Mouse (Mus musculus): ENCODE results near the gene Fnip1.

DNA sequence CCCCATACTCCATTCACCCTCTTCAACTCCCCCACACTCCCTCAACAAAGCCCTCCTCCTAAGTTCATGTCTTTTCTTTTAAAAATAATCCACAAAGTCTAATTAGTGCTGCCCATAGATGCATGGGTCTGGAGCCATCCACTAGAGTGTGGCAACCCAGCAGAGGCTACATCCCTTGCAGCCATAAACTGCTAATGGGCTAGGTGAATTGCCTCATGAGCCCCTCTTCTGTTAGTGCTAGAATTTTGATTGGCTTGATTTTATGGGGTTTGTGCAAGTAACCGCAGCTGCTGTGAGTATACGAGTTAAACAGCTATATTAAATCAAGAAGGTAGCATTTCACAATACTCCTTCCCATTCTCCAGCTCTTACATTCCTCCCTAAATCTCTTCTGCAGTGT is 8.8 kb upstream of the Fnip1 start:
- TF ChIP-seq POLR2A (IDR thresholded peaks at IDR 0.05; ENCODE audit: borderline replicate concordance, low read depth, low read length) (no peak), CTCF (IDR thresholded peaks at IDR 0.05; ENCODE audit: low read depth, low read length) (no peak)

Measured in bone marrow macrophage, adult 2 months (primary cell).